Mouse (Mus musculus): ENCODE data around the gene Pde3b. TPM values are rescaled to one million over a fixed set of nuclear protein-coding genes. Genes with fewer than 3 reads are reported as not detected.

Gene Pde3b
- polyA plus RNA-seq, 1 experiment from 2014 or later, result 8.7 TPM

DNA sequence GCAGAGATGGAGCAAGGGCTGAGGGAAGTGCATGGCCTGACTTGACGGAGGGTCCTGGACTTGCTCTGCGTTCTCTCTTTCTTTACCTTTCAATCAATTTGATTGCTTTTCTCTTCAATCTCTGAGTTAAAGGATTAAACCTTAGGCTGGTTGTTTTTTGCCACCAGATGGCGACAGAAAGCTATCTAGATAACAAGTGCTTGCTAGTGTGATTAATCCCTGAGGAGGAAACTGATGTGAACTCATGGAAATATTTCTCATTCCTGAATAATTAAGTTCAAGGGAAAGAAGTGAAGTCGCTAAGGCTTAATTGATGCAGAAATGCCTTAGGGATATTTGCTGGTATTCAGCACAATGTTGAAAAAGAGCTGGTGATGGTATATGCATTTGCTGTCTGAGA lies 165.3 kb downstream of the Pde3b start:
- no peak overlapping the region for H3K9ac ChIP-seq
- H3K4me2 ChIP-seq (replicated peaks), result no peak overlapping the region
- no peaks in the 10 kb centered on the region for H3K36me3 ChIP-seq
- no peaks in the 10 kb centered on the region for H3K9me3 ChIP-seq
- no peak for ATAC-seq (ENCODE audit: low FRiP score, low read depth)
- H3K4me1 ChIP-seq, result no peaks in the 10 kb centered on the region
- 6% methylated on average over 4 of the region's 4 CpGs for WGBS
- no peak overlapping the region for H3K27ac ChIP-seq
- H3K4me3 ChIP-seq, result no peak overlapping the region
- H3K27me3 ChIP-seq (replicated peaks), result no peaks in the 10 kb centered on the region

DNA sequence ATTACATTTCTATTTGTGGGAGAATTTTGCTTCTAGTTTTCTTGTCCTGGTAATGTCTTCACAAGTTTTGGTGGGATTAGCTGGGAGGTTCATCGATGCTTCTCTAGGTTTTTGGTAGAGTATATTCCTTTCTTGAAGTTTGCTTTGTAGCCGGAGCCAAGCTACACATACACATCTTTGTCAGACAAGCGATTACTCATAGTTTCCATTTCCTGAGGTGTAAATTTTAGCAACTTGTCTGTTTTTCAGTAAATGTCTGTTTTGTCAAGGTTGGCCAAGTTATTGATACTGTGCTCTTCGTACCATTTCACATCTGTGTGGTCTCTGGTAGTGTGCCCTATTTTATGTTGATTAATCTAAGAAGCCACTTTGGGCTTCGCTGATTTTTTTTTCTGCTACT lies 166.1 kb downstream of the Pde3b start:
- no peak overlapping the region for H3K4me3 ChIP-seq
- H3K4me2 ChIP-seq (replicated peaks), result no peak overlapping the region
- H3K4me1 ChIP-seq, result no peaks in the 10 kb centered on the region
- no peaks in the 10 kb centered on the region for H3K27me3 ChIP-seq (replicated peaks)
- 91% methylated on average over 5 of the region's 5 CpGs for WGBS
- H3K36me3 ChIP-seq, result no peaks in the 10 kb centered on the region
- no peak overlapping the region for H3K9ac ChIP-seq
- no peak for ATAC-seq (ENCODE audit: low FRiP score, low read depth)
- no peaks in the 10 kb centered on the region for H3K9me3 ChIP-seq
- no peak overlapping the region for H3K27ac ChIP-seq

DNA sequence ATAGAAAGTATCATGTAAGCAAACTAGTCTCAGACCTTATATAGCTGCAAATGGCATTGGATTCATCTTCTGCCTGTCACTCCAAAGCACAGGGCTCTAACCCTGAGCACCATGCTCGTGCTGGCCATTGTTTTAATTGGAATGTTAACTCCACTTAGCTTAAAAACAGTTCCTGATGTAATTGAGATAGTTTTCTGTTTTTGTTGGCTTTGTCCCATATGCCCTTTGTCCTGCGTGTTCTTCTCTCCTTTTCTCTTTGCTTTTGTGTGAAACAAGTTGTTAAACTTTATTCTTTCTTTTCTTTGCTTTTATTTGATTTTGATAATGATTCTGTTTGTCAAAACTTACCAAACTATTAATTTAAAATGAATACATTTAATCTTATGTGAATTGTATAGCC lies 167.4 kb downstream of the Pde3b start:
- 50% methylated on average over 2 of the region's 2 CpGs for WGBS
- H3K4me1 ChIP-seq, result no peaks in the 10 kb centered on the region
- H3K27ac ChIP-seq, result no peak overlapping the region
- H3K4me3 ChIP-seq, result no peak overlapping the region
- no peaks in the 10 kb centered on the region for H3K27me3 ChIP-seq (replicated peaks)
- no peaks in the 10 kb centered on the region for H3K9me3 ChIP-seq
- no peak overlapping the region for H3K4me2 ChIP-seq (replicated peaks)
- H3K36me3 ChIP-seq, result no peaks in the 10 kb centered on the region
- ATAC-seq (ENCODE audit: low FRiP score, low read depth), result no peak
- H3K9ac ChIP-seq, result no peak overlapping the region

Other genes starting within 250 kb of the Pde3b start
- 97.3 and 107 TPM in 2 replicates for gene Copb1, start 160.6 kb upstream of the Pde3b start, polyA plus RNA-seq (2016; fragmentation: Nextera tagmentation; extraction: Ambion mirVana)
- 368 and 370 TPM in 2 replicates for gene Psma1, start 139.2 kb upstream of the Pde3b start, polyA plus RNA-seq (2016; fragmentation: Nextera tagmentation; extraction: Ambion mirVana)
- 1.3 TPM in 2 replicates for gene Cyp2r1, start 147.7 kb downstream of the Pde3b start, polyA plus RNA-seq (2016; fragmentation: Nextera tagmentation; extraction: Ambion mirVana)
- 4.3 and 6.4 TPM in 2 replicates for gene Calca, start 221.1 kb downstream of the Pde3b start, polyA plus RNA-seq (2016; fragmentation: Nextera tagmentation; extraction: Ambion mirVana)

All from neural tube, embryonic 12.5 days (tissue).